Mouse (Mus musculus): ENCODE measurements around the gene Aspa. TPM values are rescaled to one million over a fixed set of nuclear protein-coding genes. Genes with fewer than 3 reads are reported as not detected.
A peak's percentile ranks its signal among the peaks of the same experiment; 100 is the strongest.

Aspa gene
- 2.2 and 4.1 TPM in 2 replicates for total RNA-seq (2012; rRNA removed)

- no peak within 1 kb of the TSS; a peak in 1 of 4 replicates for H3K4me3 ChIP-seq (ENCODE audit: insufficient read depth in 1 of 2, low read depth in 1 of 2, low read length in 2 of 2, poor library complexity in 1 of 2, severe bottlenecking in 1 of 2)
- H3K36me3 ChIP-seq (ENCODE audit: control insufficient read depth, insufficient read depth, low read length, poor library complexity, severe bottlenecking), result no peaks in the 10 kb centered on the region
- H3K4me1 ChIP-seq (ENCODE audit: control insufficient read depth in 2 of 2, insufficient read depth in 2 of 2, low read length in 2 of 2, poor library complexity in 1 of 2), result 0 out of 4 replicates have a peak, but pooled peaks cover 0 to 2% of the 10 kb centered on the region in 2 experiments
- H3K9ac ChIP-seq (ENCODE audit: insufficient read depth, low read depth, low read length, poor library complexity, severe bottlenecking), result no peak within 1 kb of the TSS
- TF ChIP-seq CHD2 (IDR thresholded peaks at IDR 0.05; ENCODE audit: low read depth, low read length) (peak; percentile 85), ZC3H11A (IDR thresholded peaks at IDR 0.05; ENCODE audit: borderline replicate concordance, low read depth, low read length) (no peak), MAFK (IDR thresholded peaks at IDR 0.05; ENCODE audit: insufficient read depth, low read depth, low read length) (no peak), HCFC1 (IDR thresholded peaks at IDR 0.05; ENCODE audit: borderline replicate concordance, insufficient read depth, low read length) (no peak)
- peak; percentile 46 for DNase-seq (ENCODE audit: low read depth, low spot score)
- H3K27ac ChIP-seq (ENCODE audit: insufficient read depth, low read depth, low read length, poor library complexity, severe bottlenecking), result no peak within 1 kb of the TSS
- H3K9me3 ChIP-seq (ENCODE audit: control insufficient read depth, insufficient read depth, low read depth, low read length), result no peaks in the 10 kb centered on the region; the same call in 1 of the 2 replicates
- in situ Hi-C loops (cut with MboI; ENCODE audit: low sequenced_read_pairs in 2 of 2, unreplicated experiment in 2 of 2), result no loop called here
Measured at GRCm38 (mm10) chr11:73329442-73329841, at the start of gene Aspa, which contains the start of the genes Gm49340 and Spata22. Aspa (minus strand) TSS chr11:73329596. Gm49340 (plus strand) TSS chr11:73329741. Spata22 (plus strand) TSS chr11:73329741.

- TF ChIP-seq ZNF384 (IDR thresholded peaks at IDR 0.05; ENCODE audit: low read depth, low read length), result no peak
- Histone ChIP-seq H3K4me3 (ENCODE audit: insufficient read depth in 1 of 2, low read depth in 1 of 2, low read length in 2 of 2, poor library complexity in 1 of 2, severe bottlenecking in 1 of 2) (no peak within 1 kb of the TSS), H3K9me3 (ENCODE audit: control insufficient read depth, insufficient read depth, low read depth, low read length) (no peaks in the 10 kb centered on the region), H3K9ac (ENCODE audit: insufficient read depth, low read depth, low read length, poor library complexity, severe bottlenecking) (no peak within 1 kb of the TSS), H3K4me1 (ENCODE audit: control insufficient read depth in 2 of 2, insufficient read depth in 2 of 2, low read length in 2 of 2, poor library complexity in 1 of 2) (no peaks in the 10 kb centered on the region), H3K36me3 (ENCODE audit: control insufficient read depth, insufficient read depth, low read length, poor library complexity, severe bottlenecking) (no peaks in the 10 kb centered on the region), H3K27ac (ENCODE audit: insufficient read depth, low read depth, low read length, poor library complexity, severe bottlenecking) (no peak within 1 kb of the TSS)
- in situ Hi-C loops (cut with MboI; ENCODE audit: low sequenced_read_pairs in 2 of 2, unreplicated experiment in 2 of 2), result no loop called here
- no peak for DNase-seq (ENCODE audit: low read depth, low spot score)
Measured at GRCm38 (mm10) chr11:73370946-73371345, 41.5 kb upstream of the Aspa start, which contains the start of gene Olfr376. Olfr376 (plus strand) TSS chr11:73371246.

- Histone ChIP-seq H3K9ac (ENCODE audit: insufficient read depth, low read depth, low read length, poor library complexity, severe bottlenecking) (no peak within 1 kb of the TSS), H3K27ac (ENCODE audit: insufficient read depth, low read depth, low read length, poor library complexity, severe bottlenecking) (no peak within 1 kb of the TSS), H3K36me3 (ENCODE audit: control insufficient read depth, insufficient read depth, low read length, poor library complexity, severe bottlenecking) (no peaks in the 10 kb centered on the region), H3K4me1 (ENCODE audit: control insufficient read depth in 2 of 2, insufficient read depth in 2 of 2, low read length in 2 of 2, poor library complexity in 1 of 2) (no peaks in the 10 kb centered on the region), H3K9me3 (ENCODE audit: control insufficient read depth, insufficient read depth, low read depth, low read length) (no peaks in the 10 kb centered on the region), H3K4me3 (ENCODE audit: insufficient read depth in 1 of 2, low read depth in 1 of 2, low read length in 2 of 2, poor library complexity in 1 of 2, severe bottlenecking in 1 of 2) (no peak within 1 kb of the TSS)
- TF ChIP-seq CHD2 (IDR thresholded peaks at IDR 0.05; ENCODE audit: low read depth, low read length) (no peak), ZC3H11A (IDR thresholded peaks at IDR 0.05; ENCODE audit: borderline replicate concordance, low read depth, low read length) (no peak), ZNF384 (IDR thresholded peaks at IDR 0.05; ENCODE audit: low read depth, low read length) (no peak), MAFK (IDR thresholded peaks at IDR 0.05; ENCODE audit: insufficient read depth, low read depth, low read length) (no peak), HCFC1 (IDR thresholded peaks at IDR 0.05; ENCODE audit: borderline replicate concordance, insufficient read depth, low read length) (no peak)
- DNase-seq (ENCODE audit: low read depth, low spot score), result no peak
- in situ Hi-C loops (cut with MboI; ENCODE audit: low sequenced_read_pairs in 2 of 2, unreplicated experiment in 2 of 2), result no loop called here
Measured at GRCm38 (mm10) chr11:73350483-73350882, 21.1 kb upstream of the Aspa start, which contains the start of gene Olfr20. Olfr20 (plus strand) TSS chr11:73350783.

- Histone ChIP-seq H3K9me3 (ENCODE audit: control insufficient read depth, insufficient read depth, low read depth, low read length) (no peaks in the 10 kb centered on the region), H3K4me3 (ENCODE audit: insufficient read depth in 1 of 2, low read depth in 1 of 2, low read length in 2 of 2, poor library complexity in 1 of 2, severe bottlenecking in 1 of 2) (no peak overlapping the region), H3K27ac (ENCODE audit: insufficient read depth, low read depth, low read length, poor library complexity, severe bottlenecking) (no peak overlapping the region), H3K36me3 (ENCODE audit: control insufficient read depth, insufficient read depth, low read length, poor library complexity, severe bottlenecking) (no peaks in the 10 kb centered on the region), H3K9ac (ENCODE audit: insufficient read depth, low read depth, low read length, poor library complexity, severe bottlenecking) (no peak overlapping the region), H3K4me1 (ENCODE audit: control insufficient read depth in 2 of 2, insufficient read depth in 2 of 2, low read length in 2 of 2, poor library complexity in 1 of 2) (no peaks in the 10 kb centered on the region)
- DNase-seq (ENCODE audit: low read depth, low spot score), result no peak
- TF ChIP-seq MAFK (IDR thresholded peaks at IDR 0.05; ENCODE audit: insufficient read depth, low read depth, low read length), result no peak
- no peak for TF ChIP-seq ZNF384 (IDR thresholded peaks at IDR 0.05; ENCODE audit: low read depth, low read length)
- no peak for TF ChIP-seq CHD2 (IDR thresholded peaks at IDR 0.05; ENCODE audit: low read depth, low read length)
- TF ChIP-seq HCFC1 (IDR thresholded peaks at IDR 0.05; ENCODE audit: borderline replicate concordance, insufficient read depth, low read length), result no peak
- no peak for TF ChIP-seq ZC3H11A (IDR thresholded peaks at IDR 0.05; ENCODE audit: borderline replicate concordance, low read depth, low read length)
- in situ Hi-C loops (cut with MboI; ENCODE audit: low sequenced_read_pairs in 2 of 2, unreplicated experiment in 2 of 2), result no loop called here
Measured at GRCm38 (mm10) chr11:73336919-73337318, 7.5 kb upstream of the Aspa start.

- in situ Hi-C loops (cut with MboI; ENCODE audit: low sequenced_read_pairs in 2 of 2, unreplicated experiment in 2 of 2), result no loop called here
- no peak for DNase-seq (ENCODE audit: low read depth, low spot score)
- TF ChIP-seq ZNF384 (IDR thresholded peaks at IDR 0.05; ENCODE audit: low read depth, low read length) (no peak), MAFK (IDR thresholded peaks at IDR 0.05; ENCODE audit: insufficient read depth, low read depth, low read length) (no peak), CHD2 (IDR thresholded peaks at IDR 0.05; ENCODE audit: low read depth, low read length) (no peak), ZC3H11A (IDR thresholded peaks at IDR 0.05; ENCODE audit: borderline replicate concordance, low read depth, low read length) (no peak), HCFC1 (IDR thresholded peaks at IDR 0.05; ENCODE audit: borderline replicate concordance, insufficient read depth, low read length) (no peak)
- no peaks in the 10 kb centered on the region for H3K36me3 ChIP-seq (ENCODE audit: control insufficient read depth, insufficient read depth, low read length, poor library complexity, severe bottlenecking)
- H3K4me1 ChIP-seq (ENCODE audit: control insufficient read depth in 2 of 2, insufficient read depth in 2 of 2, low read length in 2 of 2, poor library complexity in 1 of 2), result 0 out of 4 replicates have a peak, but pooled peaks cover 0 to 2% of the 10 kb centered on the region in 2 experiments
- H3K27ac ChIP-seq (ENCODE audit: insufficient read depth, low read depth, low read length, poor library complexity, severe bottlenecking), result no peak overlapping the region
- no peak overlapping the region for H3K4me3 ChIP-seq (ENCODE audit: insufficient read depth in 1 of 2, low read depth in 1 of 2, low read length in 2 of 2, poor library complexity in 1 of 2, severe bottlenecking in 1 of 2)
- no peaks in the 10 kb centered on the region; the same call in 1 of the 2 replicates for H3K9me3 ChIP-seq (ENCODE audit: control insufficient read depth, insufficient read depth, low read depth, low read length)
- no peak overlapping the region for H3K9ac ChIP-seq (ENCODE audit: insufficient read depth, low read depth, low read length, poor library complexity, severe bottlenecking)
Measured at GRCm38 (mm10) chr11:73333357-73333756, 4.0 kb upstream of the Aspa start.
